ENCODE assay signal across 15 mouse cellular contexts in the genomic region with DNA sequence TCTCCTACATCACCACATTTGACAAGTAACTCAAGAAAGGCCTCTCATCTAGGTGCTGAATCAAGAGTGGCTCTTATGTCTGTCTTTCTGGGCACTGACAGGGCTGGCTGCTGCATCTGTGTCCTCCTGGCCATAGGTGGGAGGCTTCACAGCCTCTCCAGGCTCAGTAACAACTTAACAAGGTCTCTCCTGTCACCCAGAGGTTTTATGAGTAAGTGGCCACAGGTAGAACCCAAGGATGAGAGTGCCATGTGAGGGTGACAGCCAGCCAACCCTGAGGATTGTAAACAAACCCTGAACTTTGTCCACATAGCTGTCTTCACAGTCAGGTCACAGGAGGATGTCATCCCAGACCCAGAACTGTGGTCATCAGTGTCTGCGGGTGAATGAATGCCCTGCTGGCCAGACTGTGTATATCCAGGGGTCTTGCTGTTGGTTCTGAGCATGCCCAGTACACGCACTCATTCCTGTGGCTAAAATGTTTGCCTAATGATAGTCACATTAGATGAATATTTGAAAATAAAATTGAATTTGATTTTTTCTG. TPM values are rescaled to one million over a fixed set of nuclear protein-coding genes. Genes with fewer than 3 reads are reported as not detected.
"Had no signal": no experiment of that assay in that cellular context is flagged by ENCODE, and none has a peak within 500 bp of the region (broad histone marks: within the 10 kb centered on the region; RNA-seq: fewer than 3 reads in every experiment).

No protein-coding gene starts in this region.

- H3K9me3 ChIP-seq: limb, embryonic 12.5 days; liver, embryonic 12.5 days; lung, embryonic 15.5 days; megakaryocyte, embryonic 14.5 days; midbrain, embryonic 15.5 days; neural tube, embryonic 12.5 days had no signal

- H3K36me3 ChIP-seq: limb, embryonic 12.5 days; liver, embryonic 12.5 days; lung, embryonic 15.5 days; midbrain, embryonic 15.5 days; neural tube, embryonic 12.5 days had no signal

- ATAC-seq: liver, embryonic 12.5 days; midbrain, embryonic 15.5 days had no signal

- H3K27me3 ChIP-seq: limb, embryonic 12.5 days; liver, embryonic 12.5 days; lung, embryonic 15.5 days; midbrain, embryonic 15.5 days; neural tube, embryonic 12.5 days had no signal

- H3K27ac ChIP-seq: limb, embryonic 12.5 days; liver, embryonic 12.5 days; lung, embryonic 15.5 days; macrophage; midbrain, embryonic 15.5 days; neural tube, embryonic 12.5 days; stomach, postnatal 0 days had no signal

- DNase-seq: kidney, adult 18-20 months; kidney, postnatal 14 days; layer of hippocampus, adult 9-11 months; lung, postnatal 14 days; thymus, postnatal 14 days had no signal

- H3K4me2 ChIP-seq: limb, embryonic 12.5 days; liver, embryonic 12.5 days; lung, embryonic 15.5 days; midbrain, embryonic 11.5 days; midbrain, embryonic 15.5 days; neural tube, embryonic 12.5 days had no signal

- H3K4me1 ChIP-seq: limb, embryonic 12.5 days; lung, embryonic 15.5 days; midbrain, embryonic 15.5 days; neural tube, embryonic 12.5 days had no signal

- H3K9ac ChIP-seq: limb, embryonic 12.5 days; liver, embryonic 12.5 days; lung, embryonic 15.5 days; midbrain, embryonic 15.5 days; neural tube, embryonic 12.5 days had no signal

- H3K4me3 ChIP-seq: limb, embryonic 12.5 days; liver, embryonic 12.5 days; lung, embryonic 15.5 days; megakaryocyte, embryonic 14.5 days; midbrain, embryonic 15.5 days; neural tube, embryonic 12.5 days had no signal

RNA-seq across cellular contexts. Expression of a gene that starts 31.2 kb away (rescaled TPM):
- polyA plus RNA-seq: limb, embryonic 12.5 days; liver, embryonic 12.5 days; liver, embryonic 16.5 days; macrophage; neural tube, embryonic 12.5 days had no signal

RNA-seq across cellular contexts. Expression of a gene that starts 31.3 kb away (rescaled TPM):
- polyA plus RNA-seq: liver, embryonic 12.5 days had no signal
